Mouse (Mus musculus) cerebellum, postnatal 10 days (tissue): ENCODE data around the gene Fam234a.
"Not testable (repeated sequence)": the region's sequence is repeated elsewhere in the genome, so short reads cannot be mapped to it uniquely, and the experiment has no call there.

Experiments used
- DNase-seq, 2 experiments: peaks; one replicate each; pipeline ENCODE4 v3.0.0; 2021; ENCODE audit warnings: mixed read lengths in 2 of 2

The Fam234a gene

DNA sequence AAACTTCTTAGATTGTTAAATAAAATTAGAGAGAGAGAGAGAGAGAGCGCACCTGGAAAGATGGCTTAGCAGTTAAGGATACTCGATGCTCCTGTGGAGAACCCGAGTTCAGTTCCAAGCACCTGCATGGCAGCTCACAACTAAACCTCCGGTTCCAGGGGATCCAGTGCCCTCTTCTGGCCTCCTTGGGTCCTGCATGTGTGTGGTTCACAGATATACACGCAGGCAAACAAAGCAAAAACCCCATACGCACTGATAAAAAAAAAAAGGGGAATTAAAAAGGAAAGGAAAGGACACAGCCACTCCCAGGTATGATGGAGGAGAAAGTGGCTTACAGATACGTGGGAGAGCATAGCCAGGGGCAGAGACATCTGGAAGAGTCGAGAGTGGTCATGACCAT, 11.2 kb downstream of the Fam234a start:
- DNase-seq = peak; percentile 14 to 24

- DNase-seq = no peak
These were observed 12.9 kb downstream of the Fam234a start for GRCm38 (mm10) chr17:26231156-26231555.

DNA sequence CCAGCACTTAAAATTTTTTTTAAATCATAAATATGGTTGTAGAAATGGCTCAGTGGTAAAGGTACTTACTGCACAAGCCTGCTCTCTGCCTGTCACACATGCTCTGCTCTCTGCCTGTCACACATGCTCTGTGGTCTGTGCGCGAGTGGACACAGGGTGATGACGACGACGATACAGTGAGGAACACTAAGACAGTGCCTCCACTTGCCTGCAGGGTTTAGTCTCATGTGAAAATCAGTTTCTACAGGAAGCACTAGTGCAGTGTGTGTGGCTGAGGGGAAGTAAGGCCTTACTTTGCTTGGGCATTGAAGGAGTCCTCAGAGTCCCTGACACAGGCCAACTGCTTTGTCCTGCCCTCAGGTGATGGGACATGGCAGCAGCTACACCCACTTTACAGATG, 14.3 kb downstream of the Fam234a start:
- DNase-seq = no peak

- DNase-seq = no peak
These were observed 18.9 kb downstream of the Fam234a start for GRCm38 (mm10) chr17:26225150-26225549.

DNA sequence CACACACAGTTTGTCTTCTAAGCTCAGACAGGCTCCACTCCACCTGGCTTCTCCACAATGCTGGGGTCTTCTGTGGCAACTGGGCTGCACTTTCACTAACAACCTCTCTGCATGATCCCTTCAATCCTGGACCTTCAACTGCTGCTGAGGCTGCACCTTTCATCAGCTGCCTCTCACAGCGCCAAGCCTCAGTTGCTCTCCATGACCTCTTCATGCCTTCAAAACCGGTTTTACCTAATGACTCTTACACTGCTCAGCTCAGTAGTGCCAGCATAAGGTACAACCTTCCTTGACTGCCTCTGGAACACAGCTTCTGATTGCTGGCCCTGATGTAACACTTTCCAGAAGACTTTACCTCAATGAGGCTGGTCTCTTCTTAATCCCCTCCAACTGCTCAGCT, 22.5 kb downstream of the Fam234a start:
- no peak for DNase-seq

GRCm38 (mm10) chr17:26212681-26213080, 31.4 kb downstream of the Fam234a start:
- no peak for DNase-seq

GRCm38 (mm10) chr17:26212241-26212640, 31.8 kb downstream of the Fam234a start:
- no peak for DNase-seq

- no peak for DNase-seq
These were observed 36.4 kb downstream of the Fam234a start, which contains the start of gene Arhgdig for GRCm38 (mm10) chr17:26207686-26208085. Gene Arhgdig (minus strand): TSS chr17:26207786.

GRCm38 (mm10) chr17:26206392-26206791, 37.6 kb downstream of the Fam234a start:
- no peak for DNase-seq

DNA sequence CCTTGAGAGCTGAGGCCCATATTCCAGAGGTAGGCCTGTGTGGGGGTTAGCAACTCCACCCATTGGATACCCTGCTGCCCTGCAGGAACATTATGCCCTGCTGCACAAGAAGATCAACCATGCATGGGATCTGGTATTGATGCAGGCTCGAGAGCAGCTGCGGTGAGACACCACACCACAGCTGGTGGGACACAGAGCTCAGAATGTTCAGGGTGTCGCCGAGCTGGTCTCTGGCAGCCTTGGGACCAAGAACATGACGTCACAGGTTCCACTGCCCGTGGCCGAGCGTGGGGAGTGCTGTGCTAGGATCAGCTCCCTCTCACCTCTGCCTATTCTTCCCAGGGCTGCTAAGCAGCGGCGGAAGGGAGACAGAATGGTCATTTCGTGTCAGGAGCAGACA, 39.3 kb downstream of the Fam234a start:
- DNase-seq = no peak

- DNase-seq = peak; percentile 34 to 42
These were observed 40.7 kb downstream of the Fam234a start for GRCm38 (mm10) chr17:26203321-26203811.

DNA sequence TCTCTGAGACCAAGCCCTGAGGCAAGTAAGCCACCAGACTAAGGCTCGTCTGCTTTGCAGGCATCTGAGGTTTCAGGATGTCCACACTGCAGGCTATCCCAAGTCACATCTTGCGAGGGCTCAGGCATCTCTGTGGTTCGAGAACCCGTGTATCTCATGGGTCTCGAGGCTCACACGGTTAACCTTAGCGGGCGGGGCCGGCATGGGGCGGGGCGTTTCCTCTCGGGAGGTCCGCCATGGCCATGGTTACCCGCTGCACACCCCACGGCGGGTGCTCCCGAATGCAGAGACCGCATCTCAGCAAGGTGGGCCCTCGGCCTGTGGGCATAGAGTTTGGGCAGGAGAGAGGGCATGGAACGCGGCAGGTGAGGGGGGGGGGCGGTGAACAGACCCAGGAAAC, 41.3 kb downstream of the Fam234a start, which contains the start of gene Rgs11:
Rgs11 (plus strand) TSS at position 215 of the 400 bp plus-strand sequence.
- DNase-seq = peak; percentile 43

GRCm38 (mm10) chr17:26201998-26202397, 42.0 kb downstream of the Fam234a start:
- DNase-seq = peak; percentile 30 to 33

DNA sequence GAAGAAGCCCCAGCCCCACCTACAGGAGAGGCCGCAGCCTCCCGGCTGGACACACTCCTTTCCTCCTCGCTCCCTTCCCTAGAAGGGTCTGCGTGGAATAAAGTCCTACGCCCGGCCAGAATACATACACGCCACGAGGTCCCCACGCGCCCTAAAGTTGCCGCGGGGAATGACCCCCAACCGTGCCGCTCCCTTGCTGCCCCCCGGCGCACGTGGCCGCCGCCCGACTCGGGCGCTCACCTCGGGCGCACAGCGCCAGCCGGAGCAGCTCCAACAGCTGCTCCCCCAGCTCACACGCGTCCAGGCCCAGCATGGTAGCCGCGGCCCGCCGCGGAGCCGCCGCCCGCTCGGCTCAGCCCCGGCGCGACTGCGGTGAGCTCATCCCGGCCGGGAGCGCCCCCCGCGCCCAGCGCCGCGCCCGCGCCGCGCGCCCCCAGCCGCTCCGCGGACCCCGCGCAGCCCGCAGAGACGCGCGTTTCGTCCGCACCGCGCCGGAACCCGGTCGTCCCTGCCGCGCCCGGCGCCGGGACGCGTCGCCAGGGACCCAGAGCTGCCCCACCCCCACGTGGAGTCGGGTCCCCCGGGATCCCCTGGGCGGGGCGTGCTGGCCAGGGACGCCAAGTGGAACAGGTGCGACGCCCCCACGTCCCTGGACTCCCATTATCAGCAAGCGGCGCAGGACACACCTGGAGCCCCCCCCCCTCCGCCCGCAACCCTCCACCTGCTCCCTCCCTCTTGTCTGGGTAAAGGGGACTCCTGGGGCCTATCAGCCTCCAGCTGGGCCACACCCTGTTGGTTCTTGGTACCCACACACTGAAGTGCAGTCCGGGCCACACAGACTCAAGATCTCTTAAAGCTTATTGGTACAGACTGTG, 43.0 kb downstream of the Fam234a start:
- DNase-seq = peak; percentile 46 to 49

GRCm38 (mm10) chr17:26198892-26199291, 45.1 kb downstream of the Fam234a start, which contains the start of gene Pdia2:
Gene Pdia2 (minus strand): TSS chr17:26199087.
- no peak for DNase-seq

- DNase-seq = no peak
These were observed 51.4 kb downstream of the Fam234a start for GRCm38 (mm10) chr17:26192481-26193190.

- not testable (repeated sequence) for DNase-seq
These were observed 52.6 kb downstream of the Fam234a start for GRCm38 (mm10) chr17:26191486-26191885.

- no peak for DNase-seq
These were observed 55.8 kb downstream of the Fam234a start for GRCm38 (mm10) chr17:26188091-26188805.

DNA sequence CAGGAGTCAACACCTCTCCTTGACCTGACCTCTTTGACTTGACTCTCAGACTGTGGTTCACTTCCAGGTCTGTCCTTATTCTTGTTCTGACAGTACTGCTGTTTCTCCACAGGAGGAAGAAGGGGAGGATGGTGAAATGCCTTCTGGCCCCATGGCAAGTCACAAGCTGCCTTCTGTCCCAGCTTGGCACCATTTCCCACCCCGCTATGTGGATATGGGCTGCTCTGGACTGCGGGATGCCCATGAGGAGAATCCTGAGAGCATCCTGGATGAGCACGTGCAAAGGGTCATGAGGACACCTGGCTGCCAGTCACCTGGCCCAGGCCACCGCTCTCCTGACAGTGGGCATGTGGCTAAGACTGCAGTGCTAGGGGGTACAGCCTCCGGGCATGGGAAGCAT, 56.5 kb downstream of the Fam234a start:
- DNase-seq = peak; percentile 51 to 59

GRCm38 (mm10) chr17:26181179-26181578, 62.9 kb downstream of the Fam234a start:
- no peak for DNase-seq

GRCm38 (mm10) chr17:26178611-26179010, 65.4 kb downstream of the Fam234a start:
- no peak for DNase-seq

DNA sequence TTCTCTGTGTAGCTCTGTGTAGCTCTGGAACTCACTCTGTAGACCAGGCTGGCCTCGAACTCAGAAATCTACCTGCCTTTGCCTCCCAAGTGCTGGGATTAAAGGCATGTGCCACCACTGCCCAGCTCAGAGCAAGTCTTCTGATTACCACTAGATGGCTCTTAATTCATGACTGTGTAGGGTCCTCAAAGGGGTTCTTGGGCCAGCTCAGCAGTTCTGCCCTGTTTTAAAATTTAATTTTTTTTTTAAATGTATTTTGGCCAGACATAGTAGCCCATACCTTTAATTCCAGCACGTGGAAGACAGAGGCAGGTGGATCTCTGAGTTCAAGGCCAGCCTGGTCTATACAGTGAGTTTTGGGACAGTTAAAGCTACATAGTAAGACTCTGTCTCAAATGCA, 68.8 kb downstream of the Fam234a start:
- not testable (repeated sequence) for DNase-seq

GRCm38 (mm10) chr17:26168039-26168438, 76.0 kb downstream of the Fam234a start:
- no peak for DNase-seq
